Mouse (Mus musculus) cerebellum, adult 2 months (tissue): ENCODE data around the gene Fbxl18. TPM values are rescaled to one million over a fixed set of nuclear protein-coding genes. Genes with fewer than 3 reads are reported as not detected.

Experiments used
- DNase-seq, 2 experiments: peaks; one replicate each; pipeline ENCODE4 v3.0.0; 2021
- H3K27ac ChIP-seq: fragments of 200-500 bp; 2 replicates; pipeline ENCODE4 v1.5.1; 2012; ENCODE audit warnings: low read length, control low read depth, inconsistent platforms; ENCODE audit not compliant: insufficient read depth
- H3K27me3 ChIP-seq: fragments of 200-500 bp; 2 replicates; pipeline ENCODE4 v1.6.1; 2012; ENCODE audit warnings: inconsistent platforms, mild to moderate bottlenecking, low read length, moderate library complexity; ENCODE audit not compliant: control insufficient read depth, insufficient read depth
- H3K4me1 ChIP-seq: fragments of 200-500 bp; 2 replicates; pipeline ENCODE4 v1.6.1; 2011; ENCODE audit warnings: low read length; ENCODE audit not compliant: control insufficient read depth, insufficient read depth
- H3K4me3 ChIP-seq: fragments of 200-500 bp; replicated peaks from 2 replicates; pipeline ENCODE3; 2011; ENCODE audit warnings: mild to moderate bottlenecking, low read depth, low read length, control low read depth; ENCODE audit not compliant: insufficient read depth
- CTCF ChIP-seq: fragments of 200-500 bp; IDR thresholded peaks from 2 replicates; pipeline ENCODE4 v1.5.1; 2011; ENCODE audit warnings: low read depth, mild to moderate bottlenecking, control low read depth, low read length, moderate library complexity, borderline replicate concordance; ENCODE audit not compliant: insufficient read depth
- POLR2A ChIP-seq: fragments of 200-500 bp; IDR thresholded peaks from 2 replicates; pipeline ENCODE4 v1.6.1; 2011; ENCODE audit warnings: low read length, control low read depth, borderline replicate concordance; ENCODE audit not compliant: insufficient read depth
- WGBS: fragments of 180-500 bp; shearing (Covaris S2); methylation state at CpG from one replicate; pipeline ENCODE4 v1.1.7; 2018; 5-methylcytosine and 5-hydroxymethylcytosine counted together
- polyA plus RNA-seq: library from polyadenylated mRNA; depleted of rRNA; stranded (reverse); fragments of >200 nt; gene quantifications from 2 replicates; pipeline ENCODE4 v1.2.3, GENCODE M21; 2012

The Fbxl18 gene
- polyA plus RNA-seq, 1 experiment, result 22.3 TPM

- peak; percentile 84 for DNase-seq
- Histone ChIP-seq H3K4me3 (no peak overlapping the region), H3K4me1 (peaks cover 25% of the 10 kb centered on the region), H3K27me3 (no peaks in the 10 kb centered on the region), H3K27ac (peak overlapping the region; percentile 35)
- peak; percentile 97 for TF ChIP-seq CTCF
- TF ChIP-seq POLR2A, result no peak
- 28% methylated on average over 8 of the region's 8 CpGs for WGBS
Observed at GRCm38 (mm10) chr5:142879318-142880175, 15.7 kb downstream of the Fbxl18 start.

- no peak overlapping the region for H3K27ac ChIP-seq
- 16% methylated on average over 15 of the region's 15 CpGs for WGBS
Observed at GRCm38 (mm10) chr5:142878570-142878969, 16.7 kb downstream of the Fbxl18 start.

GRCm38 (mm10) chr5:142877337-142878280, 17.6 kb downstream of the Fbxl18 start:
- H3K27me3 ChIP-seq, result no peaks in the 10 kb centered on the region
- no peak overlapping the region for H3K4me3 ChIP-seq
- peak; percentile 76 to 86 for DNase-seq
- no peak overlapping the region for H3K27ac ChIP-seq
- WGBS, result 25% methylated on average over 11 of the region's 11 CpGs
- TF ChIP-seq POLR2A (no peak), CTCF (peak; percentile 87)
- H3K4me1 ChIP-seq, result peaks cover 25% of the 10 kb centered on the region

More at GRCm38 (mm10) chr5:142878570-142878969, 16.7 kb downstream of the Fbxl18 start:
- no peaks in the 10 kb centered on the region for H3K27me3 ChIP-seq
- H3K4me1 ChIP-seq, result peaks cover 25% of the 10 kb centered on the region
- no peak overlapping the region for H3K4me3 ChIP-seq
- peak; percentile 74 to 79 for DNase-seq
- TF ChIP-seq CTCF, result no peak
- TF ChIP-seq POLR2A, result no peak

- 53% methylated on average over 5 of the region's 5 CpGs for WGBS
- Histone ChIP-seq H3K4me3 (no peak overlapping the region), H3K4me1 (peaks cover 24% of the 10 kb centered on the region), H3K27ac (no peak overlapping the region), H3K27me3 (no peaks in the 10 kb centered on the region)
- no peak for DNase-seq
- TF ChIP-seq POLR2A, result no peak
- TF ChIP-seq CTCF, result no peak
Observed at GRCm38 (mm10) chr5:142876896-142877295, 18.3 kb downstream of the Fbxl18 start.

- 37% methylated on average over 10 of the region's 10 CpGs for WGBS
- no peak for DNase-seq
- TF ChIP-seq CTCF (no peak), POLR2A (no peak)
- Histone ChIP-seq H3K27ac (no peak overlapping the region), H3K27me3 (no peaks in the 10 kb centered on the region), H3K4me1 (peaks cover 16% of the 10 kb centered on the region), H3K4me3 (no peak overlapping the region)
Observed at GRCm38 (mm10) chr5:142875513-142875905, 19.7 kb downstream of the Fbxl18 start.

GRCm38 (mm10) chr5:142874791-142875512, 20.3 kb downstream of the Fbxl18 start:
- TF ChIP-seq CTCF (no peak; the same call in 1 of the 2 replicates), POLR2A (no peak)
- Histone ChIP-seq H3K4me3 (no peak overlapping the region), H3K27ac (no peak overlapping the region), H3K27me3 (no peaks in the 10 kb centered on the region), H3K4me1 (peaks cover 10% of the 10 kb centered on the region)
- WGBS, result 57% methylated on average over 13 of the region's 13 CpGs
- no peak for DNase-seq

GRCm38 (mm10) chr5:142873718-142874117, 21.5 kb downstream of the Fbxl18 start:
- Histone ChIP-seq H3K4me3 (no peak overlapping the region), H3K27me3 (no peaks in the 10 kb centered on the region), H3K4me1 (peaks cover 4% of the 10 kb centered on the region; the same call in 1 of the 2 replicates), H3K27ac (no peak overlapping the region)
- DNase-seq, result no peak
- WGBS, result 97% methylated on average over 7 of the region's 7 CpGs
- TF ChIP-seq POLR2A (no peak), CTCF (no peak)
